Mouse (Mus musculus) hindbrain, embryonic 14.5 days (tissue): ENCODE data around the gene Tmem222. TPM values are rescaled to one million over a fixed set of nuclear protein-coding genes. Genes with fewer than 3 reads are reported as not detected.

Source experiments
- ATAC-seq: fragments of 200-750 bp; cut with Nextera tagmentation; 2 replicates; pipeline ENCODE4 v1.8.0; 2017; ENCODE audit warnings: moderate number of reproducible peaks, mild to moderate bottlenecking, moderate TSS enrichment, moderate library complexity; ENCODE audit not compliant: low FRiP score
- DNase-seq: peaks from one replicate; pipeline ENCODE4 v3.0.0-alpha.2; 2015; ENCODE audit warnings: low spot score
- H3K27ac ChIP-seq: fragments of 300-500 bp; sonication (generic); 2 replicates; pipeline ENCODE4 v1.5.1; 2014; ENCODE audit warnings: mild to moderate bottlenecking, moderate library complexity
- H3K27me3 ChIP-seq: fragments of 300-500 bp; sonication (generic); 2 replicates; pipeline ENCODE4 v1.6.1; 2014; ENCODE audit warnings: mild to moderate bottlenecking, low read length, mixed read lengths; ENCODE audit not compliant: control insufficient read depth, insufficient read depth
- H3K36me3 ChIP-seq: fragments of 300-500 bp; sonication (generic); replicated peaks from 2 replicates; pipeline ENCODE4 v1.6.1; 2014; ENCODE audit not compliant: control insufficient read depth, insufficient read depth
- H3K4me1 ChIP-seq: fragments of 300-500 bp; sonication (generic); replicated peaks from 2 replicates; pipeline ENCODE4 v1.6.1; 2014; ENCODE audit warnings: antibody characterized with exemption, low read length, mixed read lengths; ENCODE audit not compliant: control insufficient read depth, insufficient read depth
- H3K4me2 ChIP-seq: fragments of 300-500 bp; sonication (generic); replicated peaks from 2 replicates; pipeline ENCODE4 v1.6.1; 2014; ENCODE audit warnings: mild to moderate bottlenecking, moderate library complexity
- H3K4me3 ChIP-seq: fragments of 300-500 bp; sonication (generic); replicated peaks from 2 replicates; pipeline ENCODE4 v1.5.1; 2014; ENCODE audit warnings: mild to moderate bottlenecking, low read length
- H3K9ac ChIP-seq: fragments of 300-500 bp; sonication (generic); 2 replicates; pipeline ENCODE4 v1.6.1; 2014
- H3K9me3 ChIP-seq: fragments of 300-500 bp; sonication (generic); 2 replicates; pipeline ENCODE4 v1.6.1; 2016; ENCODE audit warnings: low read length; ENCODE audit not compliant: control insufficient read depth
- WGBS: fragments of 180-500 bp; shearing (Covaris S2); extraction: QIAGEN DNeasy Blood & Tissue Kit; methylation state at CpG from one replicate; pipeline ENCODE4 v1.1.7; 2014; 5-methylcytosine and 5-hydroxymethylcytosine counted together
- polyA plus RNA-seq: library from polyadenylated mRNA; unstranded; fragments of >200 nt; fragmentation: Nextera tagmentation; extraction: Ambion mirVana; gene quantifications from 2 replicates; pipeline ENCODE4 v1.2.1, GENCODE M21; 2014

Gene Tmem222
- polyA plus RNA-seq, 1 experiment from 2014 or later, result 121 TPM

DNA sequence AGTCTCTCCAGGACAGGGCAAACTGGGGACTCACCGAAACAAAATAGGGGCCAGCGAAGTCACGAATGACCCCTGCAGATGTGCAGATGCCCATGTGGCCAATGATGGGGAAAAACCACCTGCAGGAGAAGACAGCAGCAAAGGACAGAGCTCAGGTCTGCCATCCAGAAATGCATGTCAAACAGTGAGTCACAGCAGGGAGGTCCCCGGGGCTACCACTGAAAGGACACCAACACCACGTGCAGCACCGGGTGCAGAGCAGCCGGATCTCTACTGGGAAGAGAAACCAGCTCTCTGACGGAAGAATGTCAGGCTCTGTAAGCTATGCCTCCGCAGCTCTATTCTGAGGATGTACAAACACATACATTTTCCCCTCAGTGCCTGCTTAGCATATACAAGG, 6.7 kb downstream of the Tmem222 start:
- WGBS, result 90% methylated on average over 9 of the region's 9 CpGs
- no peak overlapping the region for H3K9ac ChIP-seq
- peaks cover 51% of the 10 kb centered on the region for H3K36me3 ChIP-seq
- H3K4me1 ChIP-seq, result peaks cover 6% of the 10 kb centered on the region
- H3K4me2 ChIP-seq, result no peak overlapping the region
- H3K9me3 ChIP-seq, result no peaks in the 10 kb centered on the region
- ATAC-seq (no peak), DNase-seq (no peak)
- H3K27ac ChIP-seq, result no peak overlapping the region
- H3K4me3 ChIP-seq, result no peak overlapping the region
- no peaks in the 10 kb centered on the region for H3K27me3 ChIP-seq

- H3K27me3 ChIP-seq, result no peaks in the 10 kb centered on the region
- WGBS, result 90% methylated on average over 3 of the region's 3 CpGs
- H3K4me1 ChIP-seq, result no peaks in the 10 kb centered on the region
- ATAC-seq (no peak), DNase-seq (no peak)
- H3K9me3 ChIP-seq, result no peaks in the 10 kb centered on the region
- H3K4me2 ChIP-seq, result no peak overlapping the region
- no peak overlapping the region for H3K4me3 ChIP-seq
- no peak overlapping the region for H3K27ac ChIP-seq
- H3K36me3 ChIP-seq, result peaks cover 64% of the 10 kb centered on the region
- no peak overlapping the region for H3K9ac ChIP-seq
Measured at GRCm38 (mm10) chr4:133269596-133269995, 8.0 kb downstream of the Tmem222 start.

DNA sequence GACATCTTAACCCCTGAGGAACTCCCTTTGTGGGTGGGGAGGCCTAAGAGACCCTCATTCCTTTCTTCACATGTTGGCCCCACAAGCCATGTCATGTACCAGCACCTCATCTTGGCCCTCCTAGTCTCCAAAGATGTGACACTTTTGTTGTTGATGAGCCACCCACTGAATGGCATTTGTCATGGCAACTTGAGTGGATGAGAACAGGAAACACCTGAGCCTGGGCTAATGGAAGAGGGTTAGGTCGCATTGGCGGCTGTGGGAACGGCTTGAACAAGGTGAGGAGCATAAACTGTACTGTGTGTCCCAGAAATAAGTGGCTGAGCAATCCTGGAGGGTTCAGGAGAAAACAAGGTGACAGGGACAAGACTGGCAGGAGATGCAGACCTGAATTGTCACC, 8.7 kb downstream of the Tmem222 start:
- Histone ChIP-seq H3K4me1 (no peaks in the 10 kb centered on the region), H3K36me3 (peaks cover 60% of the 10 kb centered on the region), H3K27ac (no peak overlapping the region), H3K4me2 (no peak overlapping the region), H3K9ac (no peak overlapping the region), H3K27me3 (no peaks in the 10 kb centered on the region), H3K9me3 (peaks cover 3% of the 10 kb centered on the region; the same call in 1 of the 2 replicates), H3K4me3 (no peak overlapping the region)
- ATAC-seq (no peak), DNase-seq (no peak)
- WGBS, result 98% methylated on average over 3 of the region's 3 CpGs

GRCm38 (mm10) chr4:133266248-133266880, 11.2 kb downstream of the Tmem222 start:
- Histone ChIP-seq H3K4me1 (no peaks in the 10 kb centered on the region), H3K4me3 (no peak overlapping the region), H3K36me3 (peaks cover 64% of the 10 kb centered on the region), H3K4me2 (no peak overlapping the region), H3K27me3 (no peaks in the 10 kb centered on the region), H3K9ac (no peak overlapping the region), H3K27ac (no peak overlapping the region), H3K9me3 (peaks cover 3% of the 10 kb centered on the region; the same call in 1 of the 2 replicates)
- DNase-seq (no peak), ATAC-seq (no peak)
- whole genome bisulfite sequencing, result 97% methylated on average over 12 of the region's 12 CpGs

DNA sequence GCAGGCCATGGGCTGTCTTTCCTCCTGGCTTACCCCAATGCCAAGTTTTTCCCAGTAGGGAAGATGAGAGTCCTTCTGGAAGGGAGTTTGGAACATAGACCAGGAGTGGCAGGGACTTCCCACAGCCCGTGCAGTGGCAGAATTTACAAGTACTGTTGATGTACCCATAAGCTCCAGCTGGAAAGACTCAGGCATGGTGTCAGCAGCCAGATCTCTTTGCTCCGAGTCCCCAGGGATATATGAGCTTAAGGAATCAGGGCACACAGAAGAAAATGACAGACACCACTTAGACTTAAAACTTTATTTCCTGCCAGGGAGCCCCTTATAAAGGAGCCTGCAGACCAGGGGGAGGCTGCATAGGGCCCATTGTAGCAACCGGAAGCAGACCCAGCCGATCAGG, 11.8 kb downstream of the Tmem222 start:
- Histone ChIP-seq H3K27me3 (no peaks in the 10 kb centered on the region), H3K9ac (no peak overlapping the region), H3K27ac (no peak overlapping the region), H3K4me1 (no peaks in the 10 kb centered on the region), H3K9me3 (peaks cover 3% of the 10 kb centered on the region; the same call in 1 of the 2 replicates), H3K4me2 (no peak overlapping the region), H3K36me3 (peaks cover 62% of the 10 kb centered on the region), H3K4me3 (no peak overlapping the region)
- no peak for ATAC-seq
- no peak for DNase-seq
- WGBS, result 96% methylated on average over 4 of the region's 4 CpGs

DNA sequence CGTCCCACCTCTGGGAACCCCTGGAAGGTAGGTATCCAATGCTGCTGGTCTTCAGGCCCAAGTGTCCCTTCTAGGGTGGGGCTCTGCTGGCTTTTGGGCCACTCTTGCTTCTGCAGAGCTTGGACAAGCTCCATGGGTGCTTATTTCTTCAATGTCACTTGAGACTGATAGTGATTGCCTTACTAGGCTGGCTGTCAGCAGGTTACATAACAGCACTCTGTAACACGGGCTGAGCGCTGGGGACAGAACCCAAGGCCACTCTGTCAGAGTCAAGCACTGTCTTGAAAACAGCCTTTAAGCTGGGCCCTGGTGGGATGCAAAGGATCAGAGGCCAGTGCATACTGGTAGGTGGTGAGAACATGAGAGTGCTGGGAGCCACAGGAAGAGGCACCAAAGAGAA, 12.3 kb downstream of the Tmem222 start:
- H3K27ac ChIP-seq, result no peak overlapping the region
- no peak overlapping the region for H3K4me3 ChIP-seq
- no peak overlapping the region for H3K4me2 ChIP-seq
- H3K36me3 ChIP-seq, result peaks cover 60% of the 10 kb centered on the region
- ATAC-seq, result no peak
- H3K4me1 ChIP-seq, result no peaks in the 10 kb centered on the region
- WGBS, result 97% methylated on average over 3 of the region's 3 CpGs
- no peak overlapping the region for H3K9ac ChIP-seq
- no peak for DNase-seq
- H3K27me3 ChIP-seq, result no peaks in the 10 kb centered on the region
- H3K9me3 ChIP-seq, result peaks cover 3% of the 10 kb centered on the region; the same call in 1 of the 2 replicates

GRCm38 (mm10) chr4:133264559-133264958, 13.0 kb downstream of the Tmem222 start:
- WGBS, result 94% methylated on average over 2 of the region's 2 CpGs
- Histone ChIP-seq H3K4me3 (no peak overlapping the region), H3K27ac (no peak overlapping the region), H3K4me1 (no peaks in the 10 kb centered on the region), H3K9ac (no peak overlapping the region), H3K27me3 (no peaks in the 10 kb centered on the region), H3K4me2 (no peak overlapping the region), H3K9me3 (peaks cover 3% of the 10 kb centered on the region; the same call in 1 of the 2 replicates), H3K36me3 (peaks cover 54% of the 10 kb centered on the region)
- ATAC-seq (no peak), DNase-seq (no peak)

GRCm38 (mm10) chr4:133263756-133264155, 13.8 kb downstream of the Tmem222 start:
- Histone ChIP-seq H3K9me3 (peaks cover 3% of the 10 kb centered on the region; the same call in 1 of the 2 replicates), H3K9ac (no peak overlapping the region), H3K4me3 (no peak overlapping the region), H3K4me1 (no peaks in the 10 kb centered on the region), H3K4me2 (no peak overlapping the region), H3K27ac (no peak overlapping the region), H3K27me3 (no peaks in the 10 kb centered on the region), H3K36me3 (peaks cover 46% of the 10 kb centered on the region)
- ATAC-seq (no peak), DNase-seq (no peak)
- WGBS, result 91% methylated on average over 5 of the region's 5 CpGs

DNA sequence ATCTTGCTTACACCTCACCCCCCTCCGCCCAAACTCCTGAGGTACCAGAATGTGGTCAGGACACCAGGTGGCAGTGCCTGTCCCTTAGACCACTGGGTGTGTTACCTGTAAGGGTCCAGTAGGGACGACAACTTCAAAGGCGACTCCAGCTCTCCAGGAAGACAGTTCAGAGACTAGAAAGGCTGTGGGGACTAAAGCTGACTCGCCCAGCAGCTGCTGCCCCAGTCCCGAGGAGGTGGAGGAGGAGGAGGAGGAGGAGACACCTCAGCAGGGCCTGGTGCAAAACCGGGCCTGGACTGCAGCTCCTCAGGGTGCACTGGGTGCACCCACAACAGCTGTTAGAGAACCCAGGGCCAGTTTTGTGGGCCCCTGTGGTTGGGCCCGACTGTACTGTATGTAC, 14.7 kb downstream of the Tmem222 start, which contains the start of gene Sytl1:
Sytl1 (minus strand) TSS at position 232 of the 400 bp plus-strand sequence.
- Histone ChIP-seq H3K27me3 (no peaks in the 10 kb centered on the region), H3K9ac (no peak within 1 kb of the TSS), H3K4me3 (no peak within 1 kb of the TSS), H3K27ac (no peak within 1 kb of the TSS), H3K4me1 (no peaks in the 10 kb centered on the region), H3K9me3 (peaks cover 3% of the 10 kb centered on the region; the same call in 1 of the 2 replicates), H3K36me3 (peaks cover 37% of the 10 kb centered on the region), H3K4me2 (no peak within 1 kb of the TSS)
- ATAC-seq, result no peak
- WGBS, result 49% methylated on average over 7 of the region's 7 CpGs
- DNase-seq, result no peak
